Mouse (Mus musculus) forebrain, embryonic 11.5 days (tissue): ENCODE data around the gene Cdh6. TPM values are rescaled to one million over a fixed set of nuclear protein-coding genes. Genes with fewer than 3 reads are reported as not detected.

Experiments used
- ATAC-seq: fragments of 200-750 bp; cut with Nextera tagmentation; replicated peaks from 2 replicates; pipeline ENCODE4 v1.8.0; 2017; ENCODE audit warnings: moderate TSS enrichment; ENCODE audit not compliant: low FRiP score
- DNase-seq: peaks from one replicate; pipeline ENCODE4 v3.0.0-alpha.2; 2017; ENCODE audit warnings: low spot score
- H3K27ac ChIP-seq: fragments of 300-500 bp; sonication (generic); 2 replicates; pipeline ENCODE4 v1.5.1; 2014; ENCODE audit warnings: low read depth, low read length
- H3K27me3 ChIP-seq: fragments of 300-500 bp; sonication (generic); 2 replicates; pipeline ENCODE4 v1.6.1; 2014; ENCODE audit warnings: mild to moderate bottlenecking, low read length, mixed read lengths; ENCODE audit not compliant: control insufficient read depth, insufficient read depth
- H3K36me3 ChIP-seq: fragments of 300-500 bp; sonication (generic); 2 replicates; pipeline ENCODE4 v1.6.1; 2014; ENCODE audit warnings: mild to moderate bottlenecking, low read length, moderate library complexity, mixed read lengths; ENCODE audit not compliant: control insufficient read depth, insufficient read depth
- H3K4me1 ChIP-seq: fragments of 300-500 bp; sonication (generic); replicated peaks from 2 replicates; pipeline ENCODE4 v1.6.1; 2014; ENCODE audit warnings: low read length, mixed read lengths; ENCODE audit not compliant: control insufficient read depth, insufficient read depth
- H3K4me2 ChIP-seq: fragments of 300-500 bp; sonication (generic); 2 replicates; pipeline ENCODE4 v1.6.1; 2014; ENCODE audit warnings: low read depth, mild to moderate bottlenecking, low read length, moderate library complexity, mixed read lengths; ENCODE audit not compliant: severe bottlenecking
- H3K4me3 ChIP-seq: fragments of 300-500 bp; sonication (generic); 2 replicates; pipeline ENCODE4 v1.5.1; 2014; ENCODE audit warnings: low read depth, low read length
- H3K9ac ChIP-seq: fragments of 300-500 bp; sonication (generic); 2 replicates; pipeline ENCODE4 v1.6.1; 2014; ENCODE audit warnings: low read length
- H3K9me3 ChIP-seq: fragments of 300-500 bp; sonication (generic); 2 replicates; pipeline ENCODE4 v1.6.1; 2016; ENCODE audit warnings: low read length, mixed read lengths; ENCODE audit not compliant: control insufficient read depth
- WGBS: fragments of 180-500 bp; shearing (Covaris S2); extraction: QIAGEN DNeasy Blood & Tissue Kit; methylation state at CpG from one replicate; pipeline ENCODE4 v1.1.7; 2014; 5-methylcytosine and 5-hydroxymethylcytosine counted together
- polyA plus RNA-seq: library from polyadenylated mRNA; unstranded; fragments of >200 nt; fragmentation: Nextera tagmentation; extraction: Ambion mirVana; gene quantifications from 2 replicates; pipeline ENCODE4 v1.2.1, GENCODE M21; 2014

The Cdh6 gene
- polyA plus RNA-seq, 1 experiment from 2014 or later = 14.7 TPM

- WGBS = under 1% methylated on average over 26 of the region's 26 CpGs
- peak overlapping the region; percentile 73 for H3K4me3 ChIP-seq
- peak overlapping the region; percentile 51 for H3K4me2 ChIP-seq
- H3K27me3 ChIP-seq = peaks cover 3% of the 10 kb centered on the region; the same call in 1 of the 2 replicates
- peaks cover 11% of the 10 kb centered on the region; the same call in 1 of the 2 replicates for H3K4me1 ChIP-seq
- no peaks in the 10 kb centered on the region for H3K36me3 ChIP-seq
- H3K9me3 ChIP-seq = no peaks in the 10 kb centered on the region
- peak; percentile 60 for DNase-seq
- ATAC-seq = peak; percentile 14; the same call in 1 of the 2 replicates
- H3K27ac ChIP-seq = peak overlapping the region; percentile 82
- H3K9ac ChIP-seq = peak overlapping the region; percentile 79
These were observed 957 bp downstream of the Cdh6 start for GRCm38 (mm10) chr15:13172365-13173070.

GRCm38 (mm10) chr15:13171486-13172364 is 1.8 kb downstream of the Cdh6 start:
- peak overlapping the region; percentile 79 for H3K9ac ChIP-seq
- H3K27ac ChIP-seq = no peak overlapping the region
- no peaks in the 10 kb centered on the region for H3K9me3 ChIP-seq
- DNase-seq (peak; percentile 58), ATAC-seq (no peak)
- H3K36me3 ChIP-seq = no peaks in the 10 kb centered on the region
- peaks cover 11% of the 10 kb centered on the region; the same call in 1 of the 2 replicates for H3K4me1 ChIP-seq
- peak overlapping the region; percentile 73 for H3K4me3 ChIP-seq
- peak overlapping the region; percentile 51 for H3K4me2 ChIP-seq
- H3K27me3 ChIP-seq = peaks cover 3% of the 10 kb centered on the region; the same call in 1 of the 2 replicates
- WGBS = 3% methylated on average over 16 of the region's 16 CpGs

- no peaks in the 10 kb centered on the region for H3K27me3 ChIP-seq
- H3K9me3 ChIP-seq = no peaks in the 10 kb centered on the region
- DNase-seq = no peak
- H3K9ac ChIP-seq = no peak overlapping the region
- no peak for ATAC-seq
- H3K4me1 ChIP-seq = no peaks in the 10 kb centered on the region
- no peak overlapping the region for H3K4me3 ChIP-seq
- WGBS = 93% methylated on average over 13 of the region's 13 CpGs
- H3K27ac ChIP-seq = no peak overlapping the region
- no peak overlapping the region for H3K4me2 ChIP-seq
- no peaks in the 10 kb centered on the region for H3K36me3 ChIP-seq
These were observed 8.2 kb downstream of the Cdh6 start for GRCm38 (mm10) chr15:13165094-13165885.

- Histone ChIP-seq H3K36me3 (no peaks in the 10 kb centered on the region), H3K4me3 (no peak overlapping the region), H3K9ac (no peak overlapping the region), H3K4me2 (no peak overlapping the region), H3K9me3 (no peaks in the 10 kb centered on the region), H3K27ac (no peak overlapping the region), H3K4me1 (no peaks in the 10 kb centered on the region), H3K27me3 (no peaks in the 10 kb centered on the region)
- 94% methylated on average over 5 of the region's 5 CpGs for WGBS
- DNase-seq (no peak), ATAC-seq (no peak)
These were observed 17.7 kb downstream of the Cdh6 start for GRCm38 (mm10) chr15:13155820-13156219.

GRCm38 (mm10) chr15:13155418-13155817 is 18.1 kb downstream of the Cdh6 start:
- H3K9me3 ChIP-seq = no peaks in the 10 kb centered on the region
- no peak for ATAC-seq
- H3K4me3 ChIP-seq = no peak overlapping the region
- H3K4me1 ChIP-seq = no peaks in the 10 kb centered on the region
- H3K4me2 ChIP-seq = no peak overlapping the region
- no peak overlapping the region for H3K27ac ChIP-seq
- no peak overlapping the region for H3K9ac ChIP-seq
- DNase-seq = no peak
- WGBS = 89% methylated on average over 6 of the region's 6 CpGs
- H3K27me3 ChIP-seq = no peaks in the 10 kb centered on the region
- H3K36me3 ChIP-seq = no peaks in the 10 kb centered on the region

- Histone ChIP-seq H3K4me3 (no peak overlapping the region), H3K9ac (no peak overlapping the region), H3K4me1 (0 out of 2 replicates have a peak, but pooled peaks cover 3% of the 10 kb centered on the region), H3K36me3 (no peaks in the 10 kb centered on the region; the same call in 1 of the 2 replicates), H3K9me3 (no peaks in the 10 kb centered on the region), H3K4me2 (no peak overlapping the region), H3K27me3 (no peaks in the 10 kb centered on the region), H3K27ac (no peak overlapping the region)
- no peak for ATAC-seq
- DNase-seq = no peak
- WGBS = 84% methylated on average over 4 of the region's 4 CpGs
These were observed 31.5 kb downstream of the Cdh6 start for GRCm38 (mm10) chr15:13141983-13142382.

GRCm38 (mm10) chr15:13139662-13140061 is 33.8 kb downstream of the Cdh6 start:
- H3K27ac ChIP-seq = no peak overlapping the region
- no peaks in the 10 kb centered on the region for H3K27me3 ChIP-seq
- no peak overlapping the region for H3K4me2 ChIP-seq
- no peak overlapping the region for H3K4me3 ChIP-seq
- ATAC-seq (no peak), DNase-seq (no peak)
- 88% methylated on average over 5 of the region's 5 CpGs for WGBS
- no peaks in the 10 kb centered on the region for H3K36me3 ChIP-seq
- no peak overlapping the region for H3K9ac ChIP-seq
- 0 out of 2 replicates have a peak, but pooled peaks cover 3% of the 10 kb centered on the region for H3K4me1 ChIP-seq
- H3K9me3 ChIP-seq = no peaks in the 10 kb centered on the region

- 90% methylated on average over 6 of the region's 6 CpGs for WGBS
- DNase-seq (no peak), ATAC-seq (no peak)
- Histone ChIP-seq H3K9ac (no peak overlapping the region), H3K4me1 (0 out of 2 replicates have a peak, but pooled peaks cover 3% of the 10 kb centered on the region), H3K27me3 (no peaks in the 10 kb centered on the region), H3K4me3 (no peak overlapping the region), H3K4me2 (no peak overlapping the region), H3K27ac (no peak overlapping the region), H3K9me3 (0 out of 2 replicates have a peak, but pooled peaks cover 3% of the 10 kb centered on the region), H3K36me3 (no peaks in the 10 kb centered on the region)
These were observed 36.3 kb downstream of the Cdh6 start for GRCm38 (mm10) chr15:13137166-13137565.
